Mouse (Mus musculus) kidney, adult 11 months (tissue): ENCODE results near the gene Adnp.
A peak's percentile ranks its signal among the peaks of the same experiment; 100 is the strongest.

Experiments used
- DNase-seq: peaks from one replicate; pipeline ENCODE4 v3.0.0; 2022

Adnp gene

GRCm38 (mm10) chr2:168154090-168154881, 52.6 kb downstream of the Adnp start:
- peak; percentile 88 for DNase-seq

GRCm38 (mm10) chr2:168149241-168149640, 57.7 kb downstream of the Adnp start:
- no peak for DNase-seq

DNA sequence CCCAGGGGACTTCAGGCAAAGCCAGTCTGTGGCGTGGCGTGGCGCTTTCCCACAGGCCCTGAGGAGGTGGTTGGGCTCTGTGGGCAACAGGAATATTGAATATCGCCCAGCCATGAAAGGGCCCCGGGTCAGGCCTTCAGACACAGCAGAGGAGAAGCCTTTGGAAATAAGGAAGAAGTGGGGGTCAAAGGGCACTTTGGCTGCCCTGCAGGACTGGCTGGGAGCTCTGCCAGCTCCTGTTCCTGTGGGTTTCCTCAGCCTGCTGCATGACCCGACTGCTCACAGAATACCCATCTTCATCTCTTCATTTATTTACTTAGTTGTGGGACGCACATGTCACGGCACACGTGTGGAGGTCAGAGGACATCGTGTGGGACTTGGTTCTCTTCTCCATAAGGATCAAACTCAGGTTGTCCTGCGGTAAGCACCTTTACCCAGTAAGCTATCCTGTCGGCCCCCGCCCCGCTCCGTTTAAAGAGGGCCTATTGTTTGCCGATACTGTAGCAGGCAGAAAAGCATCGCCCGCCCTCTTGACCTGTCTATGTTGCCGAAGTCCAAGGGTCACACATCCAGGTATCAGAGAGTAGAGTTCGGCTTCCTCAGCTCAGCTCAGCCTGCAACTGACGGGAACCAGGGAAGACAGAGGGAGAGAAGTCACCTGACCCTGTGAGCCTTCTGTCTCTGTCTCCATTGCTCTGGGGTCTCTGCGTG, 59.0 kb downstream of the Adnp start:
- peak; percentile 82 for DNase-seq

- no peak for DNase-seq
These were observed 61.5 kb downstream of the Adnp start for GRCm38 (mm10) chr2:168145437-168145836.

DNA sequence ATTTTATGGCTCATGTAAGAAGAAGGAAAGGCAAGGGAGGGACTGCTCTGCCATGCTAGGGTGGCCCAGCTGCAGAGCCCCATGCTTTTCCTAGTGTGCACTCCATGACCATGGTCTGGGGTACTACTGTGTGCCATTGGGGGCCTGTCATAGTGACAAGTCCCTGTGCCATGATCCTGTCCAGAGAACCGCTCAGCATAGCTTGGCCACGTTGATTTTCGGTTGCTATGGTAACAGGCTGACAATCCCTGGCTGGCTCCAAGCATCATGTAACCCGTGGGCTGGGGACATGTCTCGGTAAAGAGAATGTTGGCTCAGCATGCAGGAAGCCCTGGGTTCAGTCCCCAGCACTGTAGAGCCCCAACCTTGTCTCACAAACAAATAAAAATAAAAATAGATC, 63.1 kb downstream of the Adnp start:
- no peak for DNase-seq

GRCm38 (mm10) chr2:168137161-168137560, 69.8 kb downstream of the Adnp start:
- DNase-seq, result no peak
